Mouse (Mus musculus): ENCODE measurements at regions not wholly inside any gene's neighbourhood (a gene's known extent, or its start where the extent isn't known, plus 50 kb on each side); places are given as distances from the start of the nearest gene placed in this dataset.
A peak's percentile ranks its signal among the peaks of the same experiment; 100 is the strongest.

- peak; percentile 1 to 34 for DNase-seq (ENCODE audit: low spot score in 2 of 2)
These were observed 692.0 kb upstream of the Car10 start for GRCm38 (mm10) chr11:92405818-92406217.

- DNase-seq (ENCODE audit: low spot score in 2 of 2), result no peak
These were observed 646.5 kb upstream of the Car10 start for GRCm38 (mm10) chr11:92451372-92451771.

- no peak for DNase-seq (ENCODE audit: low spot score in 2 of 2)
These were observed 602.5 kb upstream of the Car10 start for GRCm38 (mm10) chr11:92495291-92495690.
